Mouse (Mus musculus): Measurements from ENCODE around the gene Zdhhc18. TPM values are rescaled to one million over a fixed set of nuclear protein-coding genes. Genes with fewer than 3 reads are reported as not detected.

Gene Zdhhc18
- polyA plus RNA-seq, 1 experiment from 2014 or later: 15.8 TPM

DNA sequence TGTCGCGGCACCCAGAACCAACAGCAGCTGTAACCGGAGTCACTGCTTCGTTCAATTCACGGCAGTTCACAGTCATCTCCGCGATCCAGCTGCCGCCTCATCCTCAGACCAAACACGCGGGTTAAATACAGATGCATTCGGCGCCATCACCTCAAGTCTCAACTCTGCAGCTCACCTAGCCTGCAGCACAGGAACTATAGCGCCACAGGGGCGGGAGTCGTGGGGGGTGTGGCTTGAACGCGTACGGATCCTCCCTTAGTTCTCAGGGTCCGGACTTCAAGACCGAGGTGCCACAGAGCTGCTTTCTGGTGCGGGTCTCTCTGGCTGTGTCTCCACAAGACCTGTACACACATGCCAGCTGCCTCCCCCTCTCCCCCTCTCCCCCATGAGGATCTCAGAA is 4.3 kb downstream of the Zdhhc18 start:
- Histone ChIP-seq H3K4me3 (no peak overlapping the region), H3K27me3 (no peaks in the 10 kb centered on the region), H3K9me3 (no peaks in the 10 kb centered on the region), H3K36me3 (no peaks in the 10 kb centered on the region), H3K27ac (replicated peaks) (no peak overlapping the region), H3K9ac (no peak overlapping the region), H3K4me1 (replicated peaks) (no peaks in the 10 kb centered on the region), H3K4me2 (no peak overlapping the region)
- no peak for ATAC-seq (ENCODE audit: low FRiP score, low read depth)
- WGBS: 48% methylated on average over 21 of the region's 21 CpGs

DNA sequence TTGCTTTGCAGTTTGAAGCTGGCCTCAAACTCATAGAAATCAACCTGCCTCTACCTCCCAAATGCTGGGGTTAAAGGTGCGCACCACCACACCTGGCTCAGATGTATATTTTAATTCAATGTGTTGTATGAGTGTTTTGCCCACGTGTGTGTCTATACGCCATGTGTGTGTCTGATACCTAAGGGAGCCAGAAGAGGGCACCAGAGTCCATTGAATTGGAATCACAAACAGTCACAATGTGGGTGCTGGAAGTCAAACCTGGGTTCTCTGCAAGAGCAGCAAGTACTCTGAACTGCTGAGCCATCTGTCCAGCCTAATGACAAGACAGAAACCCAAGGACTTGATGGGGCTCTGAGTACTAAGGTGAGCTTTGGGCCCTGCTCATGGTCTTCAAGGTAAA is 4.8 kb downstream of the Zdhhc18 start:
- H3K4me2 ChIP-seq: no peak overlapping the region
- no peaks in the 10 kb centered on the region for H3K9me3 ChIP-seq
- H3K27me3 ChIP-seq: no peaks in the 10 kb centered on the region
- H3K27ac ChIP-seq (replicated peaks): no peak overlapping the region
- no peaks in the 10 kb centered on the region for H3K4me1 ChIP-seq (replicated peaks)
- WGBS: 88% methylated on average over 3 of the region's 3 CpGs
- no peak overlapping the region for H3K9ac ChIP-seq
- no peaks in the 10 kb centered on the region for H3K36me3 ChIP-seq
- ATAC-seq (ENCODE audit: low FRiP score, low read depth): no peak
- no peak overlapping the region for H3K4me3 ChIP-seq

GRCm38 (mm10) chr4:133634043-133634410 is 15.9 kb downstream of the Zdhhc18 start:
- H3K9ac ChIP-seq: no peak overlapping the region
- H3K36me3 ChIP-seq: no peaks in the 10 kb centered on the region
- no peak overlapping the region for H3K4me3 ChIP-seq
- WGBS: 81% methylated on average over 5 of the region's 5 CpGs
- peaks cover 37% of the 10 kb centered on the region for H3K4me1 ChIP-seq (replicated peaks)
- H3K27me3 ChIP-seq: no peaks in the 10 kb centered on the region
- no peak for ATAC-seq (ENCODE audit: low FRiP score, low read depth)
- H3K9me3 ChIP-seq: no peaks in the 10 kb centered on the region
- H3K4me2 ChIP-seq: no peak overlapping the region
- no peak overlapping the region for H3K27ac ChIP-seq (replicated peaks)

DNA sequence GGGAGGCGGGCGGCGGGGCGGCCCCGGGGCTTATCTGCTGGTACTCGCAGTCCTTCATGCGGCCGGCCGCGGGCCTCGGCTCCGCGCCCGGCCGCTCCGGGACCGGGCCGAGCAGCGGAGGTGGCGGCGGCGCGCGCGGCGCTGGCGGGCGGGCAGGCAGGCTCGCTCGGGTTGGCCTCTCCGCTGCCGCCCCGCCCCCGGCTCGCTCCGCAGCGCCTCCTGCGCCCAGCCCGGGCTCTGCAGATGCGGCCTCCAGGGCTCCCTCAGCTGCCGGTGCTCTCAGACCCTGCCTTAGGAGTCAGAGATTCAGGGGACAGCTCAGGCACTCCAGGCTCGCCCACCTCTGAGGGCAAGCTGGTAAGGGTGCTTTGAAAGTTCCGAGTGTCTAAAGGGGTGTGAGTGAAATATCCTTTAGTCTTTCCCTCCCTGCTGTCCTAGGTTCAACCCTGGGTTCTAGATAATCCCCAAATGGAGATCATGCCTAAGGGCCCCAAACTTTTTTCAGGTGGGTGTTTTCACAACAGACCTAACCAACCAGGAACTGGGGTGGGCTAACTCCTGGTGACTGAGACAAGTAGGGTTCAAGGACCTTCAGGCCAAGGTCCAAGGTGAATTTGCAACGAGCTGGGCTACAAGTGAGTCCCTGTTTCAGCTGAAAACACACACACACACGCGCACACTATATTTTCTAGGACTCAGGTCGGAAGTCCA is 16.5 kb downstream of the Zdhhc18 start:
- H3K27me3 ChIP-seq: no peaks in the 10 kb centered on the region

DNA sequence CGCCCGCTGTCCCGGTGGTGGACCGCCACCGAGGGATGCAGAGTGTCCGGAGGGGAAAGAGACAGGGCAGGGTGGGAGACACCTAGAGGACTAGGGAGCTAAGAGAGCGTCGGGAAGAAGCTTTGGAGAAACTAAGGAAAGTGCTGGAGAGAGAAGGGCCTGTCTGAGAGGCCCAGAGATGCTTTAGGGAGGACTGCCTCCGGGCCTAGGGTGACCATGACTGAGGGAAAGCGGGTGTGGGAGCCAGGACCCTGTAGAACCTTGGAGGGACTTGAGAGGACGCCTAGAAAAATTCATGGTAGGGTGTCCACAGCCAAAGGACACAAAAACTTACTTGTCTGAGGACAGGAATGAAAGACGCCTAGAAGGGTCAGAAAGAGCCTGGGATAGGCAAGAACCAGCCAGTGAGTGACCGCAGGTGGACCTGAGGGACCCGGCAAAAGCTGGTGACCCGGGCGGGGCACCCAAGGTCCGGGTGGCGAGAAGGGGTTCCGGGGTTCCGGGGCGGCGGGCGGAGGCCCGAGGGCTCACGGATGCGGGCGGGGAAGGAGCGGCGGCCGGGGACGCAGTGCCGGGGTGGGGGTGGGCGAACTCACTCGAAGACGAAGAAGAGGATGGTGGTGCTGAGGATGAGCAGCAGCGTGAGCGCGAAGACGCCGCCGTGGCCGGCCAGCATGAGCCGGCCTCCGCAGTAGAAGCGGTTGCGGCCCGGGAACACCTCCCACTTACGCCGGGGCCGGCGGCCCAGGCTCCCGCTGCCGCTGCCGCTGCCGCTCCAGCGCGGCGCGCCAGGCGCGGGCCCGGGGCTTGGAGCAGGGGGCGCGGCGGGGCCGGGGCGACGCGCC is 17.2 kb downstream of the Zdhhc18 start:
- H3K9ac ChIP-seq: peak overlapping the region; percentile 77
- peak overlapping the region; percentile 74 for H3K4me3 ChIP-seq
- ATAC-seq (ENCODE audit: low FRiP score, low read depth): peak; percentile 46
- H3K4me2 ChIP-seq: peak overlapping the region; percentile 68
- H3K27me3 ChIP-seq: no peaks in the 10 kb centered on the region
- peak overlapping the region; percentile 84 for H3K27ac ChIP-seq (replicated peaks)
- H3K9me3 ChIP-seq: no peaks in the 10 kb centered on the region
- H3K36me3 ChIP-seq: no peaks in the 10 kb centered on the region
- peaks cover 37% of the 10 kb centered on the region for H3K4me1 ChIP-seq (replicated peaks)
- WGBS: under 1% methylated on average over 33 of the region's 69 CpGs

More for the DNA sequence above, 16.5 kb downstream of the Zdhhc18 start:
- Histone ChIP-seq H3K4me2 (peak overlapping the region; percentile 68), H3K4me1 (replicated peaks) (peaks cover 37% of the 10 kb centered on the region), H3K27ac (replicated peaks) (peak overlapping the region; percentile 84), H3K36me3 (no peaks in the 10 kb centered on the region), H3K9me3 (no peaks in the 10 kb centered on the region), H3K9ac (peak overlapping the region; percentile 77), H3K4me3 (peak overlapping the region; percentile 74)
- WGBS: 21% methylated on average over 16 of the region's 47 CpGs
- ATAC-seq (ENCODE audit: low FRiP score, low read depth): peak; percentile 82

DNA sequence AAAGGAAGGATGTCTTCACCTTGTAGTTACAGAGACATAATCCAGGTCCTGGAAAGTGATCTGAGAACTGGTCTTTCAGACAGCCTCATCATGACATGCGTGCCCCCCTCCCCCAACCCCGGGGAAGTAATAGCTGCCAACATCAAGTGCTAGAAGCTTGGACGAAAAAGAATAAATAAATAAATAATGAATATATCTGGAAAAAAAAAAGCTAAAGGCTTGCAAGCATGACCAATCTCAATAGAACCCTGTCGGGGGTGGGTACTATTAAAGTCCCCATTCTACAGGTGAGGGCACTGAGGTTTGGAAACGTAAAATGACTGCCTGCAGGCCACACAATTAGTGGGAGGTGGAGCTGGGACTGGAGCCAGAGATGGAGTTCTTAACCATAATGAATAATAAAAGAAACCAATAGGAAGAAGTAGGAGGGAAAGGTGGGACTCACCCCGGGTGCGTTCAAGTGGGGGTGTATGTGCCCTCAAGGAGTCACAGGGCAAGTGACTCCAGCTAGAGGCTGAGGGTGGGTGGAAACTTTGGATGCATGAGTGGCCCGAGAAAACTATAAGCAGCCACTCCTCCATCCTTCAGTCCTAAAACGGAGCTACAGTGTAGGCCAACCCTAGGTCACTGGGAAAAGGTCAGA is 18.1 kb downstream of the Zdhhc18 start:
- peaks cover 2% of the 10 kb centered on the region; the same call in 1 of the 2 replicates for H3K36me3 ChIP-seq
- no peaks in the 10 kb centered on the region for H3K27me3 ChIP-seq
- peak overlapping the region; percentile 68 for H3K4me2 ChIP-seq
- H3K9me3 ChIP-seq: no peaks in the 10 kb centered on the region
- H3K4me3 ChIP-seq: peak overlapping the region; percentile 74
- peaks cover 37% of the 10 kb centered on the region for H3K4me1 ChIP-seq (replicated peaks)
- peak overlapping the region; percentile 77 for H3K9ac ChIP-seq
- 35% methylated on average over 9 of the region's 9 CpGs for WGBS
- no peak for ATAC-seq (ENCODE audit: low FRiP score, low read depth)
- no peak overlapping the region for H3K27ac ChIP-seq (replicated peaks)

GRCm38 (mm10) chr4:133631071-133631768 is 18.7 kb downstream of the Zdhhc18 start:
- 84% methylated on average over 14 of the region's 14 CpGs for WGBS
- Histone ChIP-seq H3K4me3 (no peak overlapping the region), H3K9ac (no peak overlapping the region)

DNA sequence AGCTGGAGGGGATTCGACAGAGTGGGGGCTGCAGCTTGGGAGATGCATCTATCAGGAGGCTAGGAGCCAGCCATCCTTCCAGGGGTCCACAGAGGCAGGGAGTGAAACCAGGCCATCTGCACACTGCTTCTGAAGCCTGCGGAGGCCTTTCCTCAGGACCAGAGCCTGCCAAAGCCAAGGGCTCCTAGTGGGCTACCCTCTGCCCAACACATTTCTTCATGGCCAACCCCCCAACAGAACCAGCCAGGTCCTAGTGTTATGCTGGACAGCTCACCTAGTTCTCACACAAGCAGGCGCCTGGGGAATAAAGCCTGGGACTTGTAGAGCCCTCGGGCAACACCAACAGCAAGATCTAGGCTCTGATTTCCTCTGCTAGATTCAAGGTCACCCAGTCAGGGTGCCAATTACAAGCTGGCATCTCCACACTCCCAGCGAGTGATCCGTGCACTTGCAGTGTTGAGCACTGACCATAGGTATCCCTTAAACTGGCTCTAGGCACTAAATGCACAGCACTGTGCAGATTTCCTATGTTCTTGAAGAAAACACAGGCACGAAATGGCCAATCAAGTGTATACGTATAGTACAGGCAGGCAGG is 19.5 kb downstream of the Zdhhc18 start:
- H3K9me3 ChIP-seq: no peaks in the 10 kb centered on the region
- H3K36me3 ChIP-seq: peaks cover 14% of the 10 kb centered on the region; the same call in 1 of the 2 replicates
- no peaks in the 10 kb centered on the region for H3K27me3 ChIP-seq
- ATAC-seq (ENCODE audit: low FRiP score, low read depth): no peak
- H3K4me1 ChIP-seq (replicated peaks): peaks cover 37% of the 10 kb centered on the region
- WGBS: 89% methylated on average over 8 of the region's 8 CpGs
- H3K27ac ChIP-seq (replicated peaks): no peak overlapping the region
- no peak overlapping the region for H3K4me3 ChIP-seq
- H3K4me2 ChIP-seq: 0 out of 2 replicates have a peak overlapping the region, but pooled peaks have one; percentile 16
- H3K9ac ChIP-seq: no peak overlapping the region

More at GRCm38 (mm10) chr4:133631071-133631768, 18.7 kb downstream of the Zdhhc18 start:
- H3K9me3 ChIP-seq: no peaks in the 10 kb centered on the region
- H3K4me1 ChIP-seq (replicated peaks): peaks cover 37% of the 10 kb centered on the region
- H3K27ac ChIP-seq (replicated peaks): no peak overlapping the region
- no peaks in the 10 kb centered on the region for H3K27me3 ChIP-seq
- no peak for ATAC-seq (ENCODE audit: low FRiP score, low read depth)
- peak overlapping the region; percentile 68 for H3K4me2 ChIP-seq
- peaks cover 8% of the 10 kb centered on the region; the same call in 1 of the 2 replicates for H3K36me3 ChIP-seq

DNA sequence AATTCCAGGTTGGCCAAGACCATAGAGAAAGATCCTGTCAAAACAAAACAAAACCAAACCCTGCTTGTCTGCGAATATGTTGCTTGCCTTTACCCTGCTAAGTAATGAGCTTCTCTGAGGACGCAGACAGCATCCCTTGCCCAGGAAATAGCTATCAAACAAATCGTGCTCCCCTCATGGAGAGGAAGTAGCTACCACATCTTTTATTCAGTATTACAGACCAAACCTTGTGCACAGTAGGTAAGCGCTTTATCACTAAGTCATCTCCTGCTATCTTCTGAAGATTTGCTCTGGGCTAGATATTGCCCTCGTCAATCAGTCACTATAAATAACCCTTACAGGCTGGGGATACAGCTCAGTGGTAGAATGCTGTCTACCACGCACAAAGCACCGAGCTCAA is 20.8 kb downstream of the Zdhhc18 start:
- ATAC-seq (ENCODE audit: low FRiP score, low read depth): no peak
- no peaks in the 10 kb centered on the region for H3K9me3 ChIP-seq
- H3K4me2 ChIP-seq: no peak overlapping the region
- 86% methylated on average over 7 of the region's 7 CpGs for WGBS
- peaks cover 16% of the 10 kb centered on the region; the same call in 1 of the 2 replicates for H3K36me3 ChIP-seq
- no peak overlapping the region for H3K4me3 ChIP-seq
- no peak overlapping the region for H3K27ac ChIP-seq (replicated peaks)
- H3K27me3 ChIP-seq: no peaks in the 10 kb centered on the region
- H3K9ac ChIP-seq: no peak overlapping the region
- peaks cover 37% of the 10 kb centered on the region for H3K4me1 ChIP-seq (replicated peaks)

DNA sequence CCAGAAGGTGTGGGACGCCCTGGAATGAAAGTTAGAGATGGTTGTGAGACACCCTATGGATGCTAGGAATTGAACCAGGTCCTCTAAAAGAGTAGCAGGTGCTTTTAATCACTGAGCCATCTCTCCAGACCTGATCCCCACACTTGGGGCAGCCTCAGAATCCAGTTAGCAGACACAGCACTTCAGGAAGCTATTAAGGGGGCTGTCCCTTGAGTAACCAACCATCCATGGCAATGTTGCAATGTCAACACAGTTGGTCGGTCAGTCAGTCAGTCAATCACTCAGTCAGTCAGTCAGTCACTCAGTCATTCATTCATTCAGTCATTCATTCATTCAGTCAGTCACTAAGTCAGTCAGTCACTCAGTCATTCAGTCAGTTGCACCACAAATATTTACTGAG is 21.4 kb downstream of the Zdhhc18 start:
- no peak overlapping the region for H3K4me2 ChIP-seq
- WGBS: 84% methylated on average over 2 of the region's 2 CpGs
- peaks cover 33% of the 10 kb centered on the region for H3K4me1 ChIP-seq (replicated peaks)
- no peak overlapping the region for H3K4me3 ChIP-seq
- no peaks in the 10 kb centered on the region for H3K9me3 ChIP-seq
- H3K36me3 ChIP-seq: peaks cover 16% of the 10 kb centered on the region; the same call in 1 of the 2 replicates
- H3K9ac ChIP-seq: no peak overlapping the region
- no peak overlapping the region for H3K27ac ChIP-seq (replicated peaks)
- no peak for ATAC-seq (ENCODE audit: low FRiP score, low read depth)
- H3K27me3 ChIP-seq: no peaks in the 10 kb centered on the region

DNA sequence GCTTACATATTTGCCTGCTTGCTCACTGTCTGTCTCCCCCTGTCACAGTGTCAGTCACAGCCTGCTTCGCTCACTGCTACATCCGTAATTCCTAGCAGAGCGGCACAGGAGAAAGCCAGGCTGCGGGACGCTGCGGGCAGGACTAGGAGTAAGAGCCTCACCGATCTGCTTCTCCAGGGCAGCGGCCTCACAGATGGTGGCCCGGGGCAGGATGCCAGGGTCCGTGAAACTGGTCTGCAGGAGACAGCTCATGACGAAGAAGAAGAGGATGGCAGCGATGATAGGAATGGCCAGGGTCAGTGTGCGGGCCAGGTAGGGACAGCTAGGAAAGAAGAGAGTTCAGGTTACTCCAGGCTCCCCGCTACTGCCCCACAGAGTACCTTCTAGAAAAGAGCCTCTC is 22.9 kb downstream of the Zdhhc18 start:
- WGBS: 83% methylated on average over 14 of the region's 14 CpGs

More for the DNA sequence above, 22.9 kb downstream of the Zdhhc18 start:
- Histone ChIP-seq H3K4me3 (no peak overlapping the region), H3K36me3 (peaks cover 16% of the 10 kb centered on the region; the same call in 1 of the 2 replicates), H3K9me3 (no peaks in the 10 kb centered on the region), H3K27ac (replicated peaks) (no peak overlapping the region), H3K4me2 (no peak overlapping the region), H3K9ac (no peak overlapping the region), H3K27me3 (no peaks in the 10 kb centered on the region), H3K4me1 (replicated peaks) (peaks cover 26% of the 10 kb centered on the region)
- no peak for ATAC-seq (ENCODE audit: low FRiP score, low read depth)

All from hindbrain, embryonic 15.5 days (tissue).